Mouse (Mus musculus) Patski (cell line): Measurements from ENCODE around the gene Krt90. TPM values are rescaled to one million over a fixed set of nuclear protein-coding genes. Genes with fewer than 3 reads are reported as not detected.
A peak's percentile ranks its signal among the peaks of the same experiment; 100 is the strongest.

Source experiments
- ATAC-seq: fragments of 100-300 bp; one replicate; pipeline ENCODE4 v1.8.0; 2021
- CTCF ChIA-PET: fragments of 350-600 bp; sonication (Branson Sonifier 250); formaldehyde crosslinking; loops from one replicate; lab custom pipeline; 2022; ENCODE audit warnings: inconsistent platforms; lab: Charles Lee
- POLR2A ChIA-PET: fragments of 350-600 bp; sonication (Branson Sonifier 250); formaldehyde crosslinking; loops from one replicate; lab custom pipeline; 2022; ENCODE audit warnings: antibody characterized with exemption, inconsistent platforms; lab: Charles Lee
- DNase-seq: peaks from one replicate; pipeline ENCODE4 v3.0.0-alpha.2; 2011; ENCODE audit warnings: low read depth, low spot score
- H3K27me3 ChIP-seq: fragments of 371-371 bp; one replicate; pipeline ENCODE4 v1.5.1; 2021
- CTCF ChIP-seq: fragments of 100-300 bp; IDR thresholded peaks from one replicate; pipeline ENCODE4 v1.5.1; 2021
- in situ Hi-C: fragments of 300-500 bp; cut with MboI; formaldehyde crosslinking; loops from 3 replicates; pipeline ENCODE4 v1.11.1; 2018; ENCODE audit warnings: low pct_unique_long_range_greater_than_20kb, mixed read lengths
- polyA plus RNA-seq: library from polyadenylated mRNA; unstranded; gene quantifications from one replicate; pipeline ENCODE4 v1.2.3, GENCODE M21; 2021

Gene Krt90
- 0.27 TPM for polyA plus RNA-seq

- POLR2A ChIA-PET = no interaction called here
- CTCF ChIA-PET = no interaction called here
- peaks cover 26% of the 10 kb centered on the region for H3K27me3 ChIP-seq
- ATAC-seq (no peak), DNase-seq (no peak)
- in situ Hi-C loops = no loop called here
- no peak for TF ChIP-seq CTCF
Measured at GRCm38 (mm10) chr15:101562850-101563249, at the start of gene Krt90. Krt90 (minus strand) TSS chr15:101562950.

GRCm38 (mm10) chr15:101599123-101599522 lies 36.4 kb upstream of the Krt90 start:
- no peak for DNase-seq
- in situ Hi-C loops = no loop called here
- CTCF ChIA-PET = no interaction called here
- no peak for TF ChIP-seq CTCF
- ATAC-seq = no peak
- H3K27me3 ChIP-seq = peaks cover 10% of the 10 kb centered on the region
- POLR2A ChIA-PET = no interaction called here

- peak; percentile 30 for TF ChIP-seq CTCF
- DNase-seq (no peak), ATAC-seq (no peak)
- in situ Hi-C loops = no loop called here
- POLR2A ChIA-PET = no interaction called here
- no peaks in the 10 kb centered on the region for H3K27me3 ChIP-seq
- CTCF ChIA-PET = no interaction called here
Measured at GRCm38 (mm10) chr15:101588216-101588615, 25.5 kb upstream of the Krt90 start.

- H3K27me3 ChIP-seq = peaks cover 4% of the 10 kb centered on the region
- no peak for ATAC-seq
- in situ Hi-C loops = no loop called here
- POLR2A ChIA-PET = no interaction called here
- DNase-seq = no peak
- CTCF ChIA-PET = no interaction called here
- peak; percentile 6 for TF ChIP-seq CTCF
Measured at GRCm38 (mm10) chr15:101584456-101584855, 21.7 kb upstream of the Krt90 start.

GRCm38 (mm10) chr15:101583211-101583965 lies 20.6 kb upstream of the Krt90 start:
- in situ Hi-C loops = no loop called here
- DNase-seq (no peak), ATAC-seq (no peak)
- ChIA-PET CTCF (no interaction called here), POLR2A (no interaction called here)
- H3K27me3 ChIP-seq = peaks cover 4% of the 10 kb centered on the region
- no peak for TF ChIP-seq CTCF

GRCm38 (mm10) chr15:101581701-101582100 lies 19.0 kb upstream of the Krt90 start:
- H3K27me3 ChIP-seq = peaks cover 4% of the 10 kb centered on the region
- TF ChIP-seq CTCF = no peak
- in situ Hi-C loops = no loop called here
- DNase-seq (no peak), ATAC-seq (no peak)
- POLR2A ChIA-PET = no interaction called here
- CTCF ChIA-PET = no interaction called here

- ChIA-PET CTCF (no interaction called here), POLR2A (no interaction called here)
- in situ Hi-C loops = no loop called here
- ATAC-seq = no peak
- no peak for DNase-seq
- TF ChIP-seq CTCF = no peak
- H3K27me3 ChIP-seq = peaks cover 7% of the 10 kb centered on the region
Measured at GRCm38 (mm10) chr15:101575506-101575905, 12.8 kb upstream of the Krt90 start.

- POLR2A ChIA-PET = no interaction called here
- ATAC-seq = no peak
- in situ Hi-C loops = no loop called here
- no peak for TF ChIP-seq CTCF
- peaks cover 10% of the 10 kb centered on the region for H3K27me3 ChIP-seq
- no peak for DNase-seq
- CTCF ChIA-PET = no interaction called here
Measured at GRCm38 (mm10) chr15:101573796-101574345, 11.1 kb upstream of the Krt90 start, which contains the start of gene Krt75. Krt75 (minus strand) TSS chr15:101573904.

GRCm38 (mm10) chr15:101567780-101568179 lies 5.0 kb upstream of the Krt90 start:
- TF ChIP-seq CTCF = no peak
- ATAC-seq (no peak), DNase-seq (no peak)
- ChIA-PET POLR2A (interaction anchor here (0.6 kb wide), 1 partner anchor 17 kb away, joined by 3 read pairs; no protein-coding TSS in a partner anchor), CTCF (no interaction called here)
- in situ Hi-C loops = no loop called here
- H3K27me3 ChIP-seq = peaks cover 31% of the 10 kb centered on the region

- in situ Hi-C loops = no loop called here
- POLR2A ChIA-PET = no interaction called here
- CTCF ChIA-PET = no interaction called here
- DNase-seq (no peak), ATAC-seq (no peak)
- peaks cover 11% of the 10 kb centered on the region for H3K27me3 ChIP-seq
- no peak for TF ChIP-seq CTCF
Measured at GRCm38 (mm10) chr15:101558034-101558646, 4.6 kb downstream of the Krt90 start.

- ChIA-PET CTCF (no interaction called here), POLR2A (no interaction called here)
- ATAC-seq = no peak
- peaks cover 22% of the 10 kb centered on the region for H3K27me3 ChIP-seq
- no peak for TF ChIP-seq CTCF
- no peak for DNase-seq
- in situ Hi-C loops = no loop called here
Measured at GRCm38 (mm10) chr15:101553169-101553568, 9.6 kb downstream of the Krt90 start.
